Mouse (Mus musculus) urinary bladder, adult 2 months (tissue): ENCODE results near the gene Gm17657. TPM values are rescaled to one million over a fixed set of nuclear protein-coding genes. Genes with fewer than 3 reads are reported as not detected.
"Not testable (repeated sequence)": the region's sequence is repeated elsewhere in the genome, so short reads cannot be mapped to it uniquely, and the experiment has no call there.

Source experiments
- DNase-seq: peaks from one replicate; pipeline ENCODE4 v3.0.0; 2022; ENCODE audit warnings: low spot score
- polyA plus RNA-seq: library from polyadenylated mRNA; depleted of rRNA; stranded (reverse); fragments of >200 nt; gene quantifications from 2 replicates; pipeline ENCODE4 v1.2.3, GENCODE M21; 2012

Gene Gm17657
- polyA plus RNA-seq, 1 experiment = not detected

DNA sequence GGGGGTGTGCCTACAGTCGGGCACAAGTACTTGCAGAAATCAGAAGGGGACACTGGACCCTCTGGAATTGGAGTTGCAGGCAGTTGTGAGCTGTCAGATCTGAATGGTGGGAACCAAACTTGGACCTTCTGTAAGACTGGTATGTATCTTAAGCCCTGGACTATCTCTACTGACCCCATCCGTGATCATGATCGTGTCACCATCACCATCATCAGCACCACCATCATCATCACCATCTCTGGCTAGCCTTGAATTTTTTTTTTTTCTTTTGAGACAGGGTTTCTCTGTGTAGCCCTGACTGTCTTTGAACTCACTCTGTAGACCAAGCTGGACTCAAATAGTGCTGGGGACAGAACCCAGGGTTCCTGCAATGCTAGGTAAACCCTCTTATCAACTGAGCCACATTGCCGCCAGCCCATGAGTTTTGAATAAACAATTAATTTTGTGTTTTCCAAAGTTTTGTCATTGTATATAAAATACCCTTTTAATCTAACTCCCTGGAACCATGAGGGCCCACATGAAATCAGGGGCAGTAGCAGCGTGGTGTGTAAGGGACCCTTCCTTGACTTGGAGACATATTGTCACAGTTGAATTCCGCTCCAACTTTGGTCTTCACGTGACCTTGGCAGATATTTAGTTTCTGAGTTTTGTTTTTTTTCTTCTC lies 47.3 kb downstream of the Gm17657 start:
- no peak for DNase-seq

DNA sequence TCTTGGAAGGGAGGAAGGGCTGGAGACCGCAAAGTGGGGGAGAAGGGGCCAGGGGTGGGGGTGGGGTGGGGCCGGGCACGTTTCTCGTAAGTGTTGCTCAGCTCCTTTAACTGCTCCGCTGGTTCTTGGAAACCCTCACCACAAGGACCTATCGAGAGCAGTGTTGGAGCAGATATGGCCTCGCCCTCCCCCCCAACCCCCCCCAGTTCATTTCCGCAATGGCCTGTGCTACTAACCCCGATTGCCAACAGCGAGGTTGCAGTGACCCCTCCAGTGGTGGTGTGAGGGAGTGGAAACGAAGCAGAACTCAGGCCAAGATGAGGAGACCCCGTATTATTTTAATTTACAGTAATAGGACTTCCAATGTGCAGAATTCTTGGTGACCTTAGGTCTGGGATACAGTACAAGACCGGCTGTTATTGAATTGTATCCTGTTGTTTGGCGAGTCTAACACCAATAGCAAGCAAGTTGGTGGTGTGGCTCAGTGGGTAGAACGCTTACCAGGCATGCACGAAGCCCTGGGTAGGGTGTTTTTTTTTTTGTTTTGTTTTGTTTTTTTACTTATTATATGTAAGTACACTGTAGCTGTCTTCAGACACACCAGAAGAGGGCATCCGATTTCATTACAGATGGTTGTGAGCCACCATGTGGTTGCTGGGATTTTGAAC lies 48.5 kb downstream of the Gm17657 start:
- DNase-seq = no peak

DNA sequence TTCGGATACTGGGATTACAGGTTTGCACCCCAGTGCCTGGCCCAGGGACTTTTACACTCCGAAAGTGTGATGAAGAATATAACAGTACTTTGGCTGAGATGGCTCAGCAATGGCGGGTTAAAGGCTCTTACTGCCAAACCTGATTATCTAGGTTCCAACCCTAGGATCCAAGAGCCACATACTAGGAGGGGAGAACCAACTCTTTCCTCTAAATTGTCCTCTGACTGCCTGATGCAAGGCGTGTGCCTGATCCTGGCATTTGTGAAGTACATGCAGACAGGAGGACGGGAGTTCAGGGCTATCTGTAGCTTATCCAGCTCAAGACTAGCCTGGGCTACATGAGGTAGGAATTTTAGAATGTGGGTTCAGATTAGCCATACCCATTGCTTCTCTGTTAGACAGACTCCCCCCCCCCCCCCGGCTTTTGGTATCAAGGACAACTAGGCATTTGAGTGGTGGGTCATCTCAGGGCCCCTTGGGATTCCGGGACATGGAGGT lies 49.1 kb downstream of the Gm17657 start:
- DNase-seq = no peak

DNA sequence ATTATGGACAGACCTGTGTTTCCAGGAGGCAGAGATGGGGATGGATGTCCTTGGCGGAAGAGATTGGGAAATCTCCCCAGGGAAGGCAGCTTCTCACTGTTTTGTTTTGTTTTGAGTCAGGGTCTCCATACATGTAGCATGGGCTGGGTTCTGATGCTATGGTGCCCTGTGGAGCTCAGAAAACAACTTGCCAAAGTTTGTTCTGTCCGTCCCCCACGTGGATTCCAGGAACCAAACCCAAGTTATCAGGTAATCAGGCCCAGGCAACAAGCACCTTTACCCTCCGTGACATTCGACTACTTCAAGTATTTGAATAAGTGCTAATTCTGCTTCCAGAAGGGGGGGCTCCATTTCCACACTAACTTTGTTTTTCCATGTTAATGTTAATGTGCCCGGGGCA lies 49.9 kb downstream of the Gm17657 start:
- no peak for DNase-seq

DNA sequence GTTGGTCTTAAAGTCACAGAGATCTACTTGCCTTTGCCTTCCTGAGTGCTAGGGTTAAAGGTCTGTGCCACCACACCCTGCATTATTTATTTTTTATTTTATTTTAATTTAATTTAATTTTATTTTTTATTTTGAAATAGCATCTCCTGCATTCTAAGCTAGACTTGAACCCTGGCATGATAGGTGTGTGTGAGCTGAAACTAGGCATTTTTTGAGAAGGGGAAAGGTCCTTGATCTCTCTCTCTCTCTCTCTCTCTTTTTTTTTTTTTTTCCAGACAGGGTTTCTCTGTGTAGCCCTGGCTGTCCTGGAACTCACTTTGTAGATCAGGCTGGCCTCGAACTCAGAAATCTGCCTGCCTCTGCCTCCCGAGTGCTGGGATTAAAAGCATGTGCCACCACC lies 50.5 kb downstream of the Gm17657 start:
- not testable (repeated sequence) for DNase-seq

DNA sequence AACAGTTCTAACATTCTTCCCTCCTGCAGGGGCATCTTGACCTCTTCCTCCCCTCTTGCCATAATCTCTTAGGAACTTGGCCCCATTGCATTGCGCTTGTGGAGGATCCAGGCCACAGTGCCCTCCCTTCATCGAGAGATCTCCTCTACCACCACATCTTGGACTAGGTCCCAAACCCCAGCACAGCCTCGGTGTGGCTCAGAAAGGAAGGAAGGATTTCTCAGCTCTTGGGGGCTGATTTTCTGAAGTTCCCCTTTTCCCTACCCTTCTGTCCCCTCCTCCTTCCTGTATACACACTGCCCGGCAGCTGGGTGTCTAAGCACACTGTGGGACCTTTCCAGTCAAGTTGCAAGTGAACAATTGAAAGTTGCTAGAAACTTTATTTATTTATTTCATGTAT lies 51.4 kb downstream of the Gm17657 start:
- no peak for DNase-seq

DNA sequence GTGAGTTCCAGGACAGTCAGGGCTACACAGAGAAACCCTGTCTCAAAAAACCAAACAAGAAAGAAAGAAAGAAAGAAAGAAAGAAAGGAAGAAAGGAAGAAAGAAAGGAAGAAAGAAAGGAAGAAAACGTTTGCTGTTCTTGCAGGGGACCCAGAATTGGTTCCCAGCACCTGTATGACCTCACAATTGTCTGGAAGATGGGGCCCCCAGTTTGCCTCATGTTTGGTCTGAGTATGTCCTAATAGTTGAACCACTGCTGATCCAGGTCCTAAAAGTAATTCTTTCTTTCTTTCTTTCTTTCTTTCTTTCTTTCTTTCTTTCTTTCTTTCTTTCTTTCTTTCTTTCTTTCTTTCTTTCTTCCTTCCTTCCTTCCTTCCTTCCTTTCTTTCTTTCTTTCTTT lies 52.0 kb downstream of the Gm17657 start:
- not testable (repeated sequence) for DNase-seq

DNA sequence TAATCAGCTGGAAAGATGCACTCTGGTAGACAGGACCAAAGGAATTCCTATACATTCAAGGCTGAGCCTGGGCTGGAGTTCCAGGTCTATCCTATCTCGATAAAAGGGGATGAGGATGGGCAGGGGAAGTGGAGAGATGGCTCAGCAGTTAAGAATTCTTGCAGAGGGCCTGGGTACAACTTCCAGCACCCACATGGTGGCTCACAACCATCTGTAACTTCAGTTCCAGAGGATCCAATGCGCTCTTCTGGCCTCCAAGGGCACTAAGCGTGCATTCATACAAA lies 52.4 kb downstream of the Gm17657 start:
- DNase-seq = no peak

DNA sequence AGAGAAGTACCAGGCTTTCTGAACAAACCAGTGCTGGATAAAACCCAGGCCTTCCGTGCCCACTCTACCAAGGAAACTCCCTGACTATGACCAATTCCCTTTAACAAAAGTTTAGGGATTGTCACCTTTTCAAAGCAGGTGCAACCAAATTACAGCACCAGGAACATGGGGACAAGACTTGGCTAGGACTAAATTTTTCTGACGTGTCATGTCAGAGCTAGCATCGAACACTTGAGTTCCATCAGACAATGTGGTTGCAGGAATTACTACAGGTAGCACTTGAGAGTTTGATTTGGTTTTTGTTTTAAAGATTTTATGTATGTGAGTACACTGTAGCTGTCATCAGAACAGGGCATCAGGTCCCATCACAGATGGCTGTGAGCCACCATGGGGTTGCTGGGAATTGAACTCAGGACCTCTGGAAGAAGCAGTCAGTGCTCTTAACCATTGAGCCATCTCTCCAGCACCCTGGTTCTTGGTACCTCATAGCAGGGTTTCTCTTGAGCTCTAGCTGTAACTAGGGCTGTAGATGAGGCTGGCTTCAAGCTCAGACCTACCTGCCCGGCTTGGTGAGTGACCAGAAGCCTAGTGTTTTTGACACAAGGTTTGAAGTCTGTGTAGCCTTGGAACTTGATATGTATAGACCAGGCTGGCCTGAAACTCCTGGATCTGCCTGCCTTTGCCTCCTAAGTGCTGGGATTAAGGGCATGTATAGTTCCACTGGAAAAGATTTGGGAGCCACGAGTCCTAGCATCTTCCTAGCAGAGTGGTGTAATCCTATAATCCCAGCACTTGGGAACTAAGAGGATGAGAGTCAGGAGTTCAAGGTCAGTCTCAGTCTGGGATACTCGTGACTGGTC lies 53.0 kb downstream of the Gm17657 start:
- DNase-seq = no peak

DNA sequence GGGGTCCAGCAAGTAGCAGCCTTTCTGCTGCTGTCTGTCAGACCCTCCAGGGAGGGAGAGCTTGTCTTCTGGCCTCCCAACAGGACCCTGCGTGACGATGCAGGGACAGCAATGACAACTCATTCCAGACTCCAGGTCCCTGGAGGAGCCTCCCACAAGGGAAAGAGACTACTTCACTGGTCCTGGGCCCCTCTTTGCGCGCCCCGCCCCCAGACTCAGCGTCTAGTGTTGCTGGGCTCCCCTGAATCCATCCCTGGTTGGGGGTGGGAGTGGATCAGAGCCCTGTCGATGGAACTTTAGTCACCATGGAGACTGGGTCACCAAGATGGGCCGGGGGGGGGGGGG lies 54.7 kb downstream of the Gm17657 start:
- no peak for DNase-seq

DNA sequence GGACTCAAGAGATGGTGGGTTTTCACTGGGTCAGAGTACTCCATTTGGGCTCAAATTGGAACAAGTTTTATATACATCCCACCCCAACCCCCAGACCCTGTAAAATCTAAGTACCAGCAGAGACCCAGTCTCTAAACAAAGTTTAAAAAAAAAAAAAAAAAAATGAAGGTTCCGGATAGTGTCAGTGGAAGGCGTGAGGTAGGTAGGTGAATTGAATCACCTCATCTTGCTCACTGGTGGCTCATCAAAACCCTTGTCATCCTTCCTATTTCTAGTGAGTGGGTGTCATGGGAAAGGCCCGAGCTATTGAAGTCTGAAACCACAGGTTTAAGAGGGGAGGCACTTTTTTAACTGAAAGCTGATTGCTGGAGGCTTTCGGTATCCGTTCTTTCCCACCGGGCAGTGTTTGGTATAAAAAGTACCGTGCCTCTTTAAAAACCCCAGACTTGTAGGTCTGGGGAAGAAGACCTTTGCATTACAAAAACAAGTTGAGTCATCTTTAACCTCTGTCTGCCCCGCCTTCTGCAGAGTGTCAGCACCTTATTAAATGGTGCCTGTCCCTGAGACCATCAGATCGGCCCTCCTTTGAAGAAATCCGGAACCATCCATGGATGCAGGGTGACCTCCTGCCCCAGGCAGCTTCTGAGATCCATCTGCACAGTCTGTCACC lies 55.2 kb downstream of the Gm17657 start:
- no peak for DNase-seq

DNA sequence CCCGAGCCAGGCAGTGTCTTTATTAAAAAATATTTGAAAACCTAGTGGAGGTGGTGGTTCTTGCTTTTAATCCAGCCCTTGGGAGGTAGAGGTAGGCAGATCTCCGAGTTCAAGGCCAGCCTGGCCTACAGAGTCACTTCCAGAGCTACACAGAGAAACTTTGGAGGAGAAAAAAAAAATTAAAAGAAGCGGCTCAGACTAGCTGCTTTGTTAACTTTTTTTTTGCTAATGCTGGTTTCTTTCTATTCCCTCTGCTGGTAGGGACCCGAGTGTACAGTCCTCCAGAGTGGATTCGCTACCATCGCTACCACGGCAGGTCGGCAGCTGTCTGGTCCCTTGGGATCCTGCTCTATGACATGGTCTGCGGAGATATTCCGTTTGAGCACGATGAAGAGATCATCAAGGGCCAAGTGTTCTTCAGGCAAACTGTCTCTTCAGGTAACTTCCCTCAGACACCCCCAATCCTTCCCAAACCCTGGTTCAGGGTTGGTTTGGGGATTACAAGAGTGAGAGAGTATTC lies 55.9 kb downstream of the Gm17657 start:
- DNase-seq = no peak

DNA sequence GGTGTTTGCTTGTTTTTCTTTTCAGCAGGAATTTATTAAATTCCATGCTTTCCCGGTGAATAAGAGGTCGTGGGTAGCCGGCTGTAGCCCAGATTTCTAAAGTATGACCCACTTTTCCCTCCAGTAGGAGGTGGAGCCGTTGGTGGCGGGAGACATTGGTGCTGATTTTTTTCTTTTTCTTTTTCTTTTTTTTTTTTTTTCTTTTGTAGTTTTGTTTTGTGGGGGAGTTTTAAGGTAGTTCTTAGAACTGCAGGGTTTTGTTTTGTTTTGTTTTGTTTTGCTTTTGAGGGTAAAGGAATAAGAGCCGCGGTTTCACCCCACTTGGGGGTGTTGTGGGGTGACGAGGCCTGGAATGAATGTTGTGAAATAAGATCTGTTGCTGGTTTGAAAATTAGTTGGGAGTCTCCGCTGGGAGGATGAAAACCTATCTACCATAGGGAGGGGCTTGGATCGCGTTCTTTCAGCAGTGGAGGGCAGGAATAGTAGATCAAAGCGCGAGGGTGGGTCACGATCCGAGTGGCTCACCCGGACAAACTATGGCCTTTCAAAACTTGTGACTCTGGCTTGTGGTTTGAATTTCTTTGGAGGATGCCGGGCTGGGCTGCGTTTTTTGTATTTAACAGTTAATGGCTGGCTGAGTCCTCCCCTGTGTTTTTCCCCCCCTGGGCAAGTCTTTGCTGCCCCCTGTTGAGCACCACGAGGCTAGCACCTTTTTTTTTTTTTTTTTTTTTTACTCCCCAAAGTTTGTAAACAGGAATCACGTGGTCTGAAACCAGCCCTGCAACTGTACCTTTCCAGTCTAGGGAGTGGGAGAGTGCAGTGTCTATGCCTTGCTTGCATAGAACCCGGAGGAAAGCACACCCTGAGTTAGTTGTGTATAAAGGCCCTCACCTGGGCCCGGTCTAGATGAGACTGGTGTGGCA lies 56.9 kb downstream of the Gm17657 start:
- peak; percentile 61 for DNase-seq

DNA sequence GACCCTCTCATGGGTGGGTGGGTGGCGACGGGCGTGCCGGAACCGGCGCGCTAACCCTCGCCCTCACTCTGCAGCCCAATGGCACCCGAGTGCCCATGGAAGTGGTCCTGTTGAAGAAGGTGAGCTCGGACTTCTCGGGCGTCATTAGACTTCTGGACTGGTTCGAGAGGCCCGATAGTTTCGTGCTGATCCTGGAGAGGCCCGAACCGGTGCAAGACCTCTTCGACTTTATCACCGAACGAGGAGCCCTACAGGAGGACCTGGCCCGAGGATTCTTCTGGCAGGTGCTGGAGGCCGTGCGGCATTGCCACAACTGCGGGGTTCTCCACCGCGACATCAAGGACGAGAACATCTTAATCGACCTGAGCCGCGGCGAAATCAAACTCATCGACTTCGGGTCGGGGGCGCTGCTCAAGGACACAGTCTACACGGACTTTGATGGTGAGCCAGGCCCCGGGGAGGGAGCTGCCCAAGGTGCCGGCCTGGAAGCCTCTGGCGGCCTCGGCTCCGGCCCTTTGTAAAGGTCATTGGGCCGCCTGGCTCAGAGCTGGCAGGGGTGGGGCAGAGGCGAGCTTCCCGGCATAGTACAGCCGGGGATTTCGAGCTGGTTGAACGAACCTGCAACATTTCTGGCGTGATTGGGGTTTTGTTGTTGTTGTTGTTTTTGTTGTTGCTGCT lies 57.7 kb downstream of the Gm17657 start:
- peak; percentile 62 for DNase-seq

DNA sequence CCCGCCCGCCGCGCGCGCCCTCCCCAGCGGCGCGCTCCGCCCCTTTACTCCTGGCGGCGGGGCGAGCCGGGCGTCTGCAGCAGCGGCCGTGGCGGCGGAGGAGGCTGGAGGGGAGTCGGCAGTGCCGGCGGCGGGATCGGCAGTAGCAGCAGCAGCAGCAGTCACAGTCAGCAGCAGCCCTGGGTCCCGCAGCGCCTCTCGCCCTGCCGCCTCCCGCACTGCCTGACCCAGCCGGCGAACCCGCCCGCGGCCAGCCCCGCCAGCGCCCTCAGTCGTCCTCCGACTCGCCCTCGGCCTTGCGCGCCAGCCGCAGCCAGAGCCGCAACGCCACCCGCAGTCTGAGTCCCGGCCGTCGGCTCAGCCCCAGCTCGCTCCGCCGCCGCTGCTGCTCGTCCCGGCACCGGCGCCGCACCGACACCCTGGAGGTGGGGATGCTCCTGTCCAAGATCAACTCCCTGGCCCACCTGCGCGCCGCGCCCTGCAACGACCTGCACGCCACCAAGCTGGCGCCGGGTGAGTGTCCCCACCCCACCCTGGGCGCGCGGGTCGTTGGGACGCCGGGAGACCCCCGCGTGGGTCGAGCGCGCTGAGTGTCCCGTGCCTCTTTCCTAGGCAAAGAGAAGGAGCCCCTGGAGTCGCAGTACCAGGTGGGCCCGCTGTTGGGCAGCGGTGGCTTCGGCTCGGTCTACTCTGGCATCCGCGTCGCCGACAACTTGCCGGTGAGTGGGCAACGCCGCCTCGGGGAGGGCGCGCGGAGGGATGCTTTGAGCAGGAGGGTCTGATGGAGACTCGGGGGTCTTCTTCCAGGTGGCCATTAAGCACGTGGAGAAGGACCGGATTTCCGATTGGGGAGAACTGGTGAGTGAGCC lies 58.5 kb downstream of the Gm17657 start, which contains the start of gene Pim1:
Gene Pim1, plus strand, starts transcription at position 41 of the 869 bp plus-strand sequence.
- no peak for DNase-seq

DNA sequence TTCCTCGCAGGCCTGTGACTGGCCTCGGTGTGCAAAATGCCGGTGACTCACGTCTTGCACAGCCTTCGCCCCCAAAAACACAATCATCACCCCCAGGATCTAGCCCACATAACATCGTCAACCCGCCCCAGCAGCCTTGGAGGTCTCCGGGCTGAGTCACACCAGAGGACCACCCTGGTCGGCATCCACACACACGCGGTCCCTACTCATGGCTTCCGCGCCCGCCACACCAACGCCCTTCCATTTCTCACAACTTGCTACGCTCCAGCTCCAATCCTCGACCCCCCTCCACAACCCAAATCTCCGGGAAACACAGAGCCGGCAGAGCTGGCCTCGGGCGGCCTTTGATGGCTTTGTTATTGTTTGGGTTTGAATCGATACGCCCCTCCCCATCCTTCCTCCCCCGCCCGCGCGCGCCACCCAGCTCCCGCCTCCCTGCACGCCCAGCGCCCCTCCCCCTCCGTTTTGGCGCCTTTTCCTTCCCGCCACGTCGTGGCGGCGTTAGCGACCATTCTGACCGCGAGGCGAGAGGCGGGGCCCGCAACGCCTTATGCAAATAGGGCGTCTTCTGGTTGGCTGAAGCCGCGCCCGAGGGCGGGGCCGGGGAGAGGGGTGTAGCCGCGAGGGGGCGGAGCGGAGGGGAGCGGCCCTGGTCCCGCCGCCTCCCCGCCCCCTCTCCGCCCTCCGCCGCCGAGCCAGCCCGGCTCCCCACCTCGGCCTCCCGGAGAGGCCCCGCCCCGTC lies 59.3 kb downstream of the Gm17657 start:
- peak; percentile 97 for DNase-seq

DNA sequence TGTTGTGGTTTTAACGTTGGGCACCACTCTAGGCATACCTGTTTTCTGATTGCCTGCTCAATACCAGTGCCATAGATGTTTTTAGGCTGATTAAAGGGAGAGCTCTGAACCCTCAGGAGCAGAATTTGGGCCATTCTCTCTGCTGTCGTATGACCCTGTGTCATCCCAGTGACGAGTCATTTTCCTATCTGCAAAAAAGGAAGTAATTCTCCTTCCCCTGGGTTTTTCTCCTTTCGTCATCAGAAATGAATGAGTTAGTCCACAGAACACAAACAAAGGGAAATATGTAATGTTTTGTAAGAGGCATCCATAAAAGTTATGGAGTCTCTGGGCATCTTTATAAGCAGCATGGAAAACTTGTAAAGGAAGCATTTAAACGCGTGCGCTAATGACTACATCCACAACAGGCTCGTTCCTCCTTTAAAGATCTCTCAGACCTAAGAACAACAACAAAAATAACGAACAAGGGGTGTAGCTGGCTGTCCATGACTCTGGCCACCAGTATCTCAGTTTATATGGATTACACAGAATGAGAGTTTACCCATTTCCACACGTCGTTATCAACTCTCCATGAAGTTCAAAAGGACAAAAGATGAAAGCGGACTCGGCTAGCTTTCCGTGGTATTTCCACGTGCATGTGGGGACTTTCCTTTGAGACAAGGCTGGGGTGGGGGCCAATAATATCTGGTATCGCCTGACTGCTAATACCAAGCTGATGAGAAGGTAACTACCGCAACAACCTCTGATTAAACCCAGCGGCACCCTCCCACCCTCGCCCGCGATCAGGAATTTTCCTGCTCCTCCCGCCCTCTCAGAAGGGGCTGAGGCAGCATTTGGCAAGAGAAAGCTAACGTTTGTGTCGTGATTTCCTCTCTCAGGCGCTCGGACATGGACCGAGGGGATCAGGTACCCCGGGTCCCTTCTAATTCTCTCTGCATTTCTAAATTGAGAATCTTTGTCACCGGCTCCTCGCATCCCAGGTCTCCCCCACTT lies 60.2 kb downstream of the Gm17657 start:
- DNase-seq = no peak
